31 mouse cellular contexts compared by ENCODE assay signal in the genomic region with DNA sequence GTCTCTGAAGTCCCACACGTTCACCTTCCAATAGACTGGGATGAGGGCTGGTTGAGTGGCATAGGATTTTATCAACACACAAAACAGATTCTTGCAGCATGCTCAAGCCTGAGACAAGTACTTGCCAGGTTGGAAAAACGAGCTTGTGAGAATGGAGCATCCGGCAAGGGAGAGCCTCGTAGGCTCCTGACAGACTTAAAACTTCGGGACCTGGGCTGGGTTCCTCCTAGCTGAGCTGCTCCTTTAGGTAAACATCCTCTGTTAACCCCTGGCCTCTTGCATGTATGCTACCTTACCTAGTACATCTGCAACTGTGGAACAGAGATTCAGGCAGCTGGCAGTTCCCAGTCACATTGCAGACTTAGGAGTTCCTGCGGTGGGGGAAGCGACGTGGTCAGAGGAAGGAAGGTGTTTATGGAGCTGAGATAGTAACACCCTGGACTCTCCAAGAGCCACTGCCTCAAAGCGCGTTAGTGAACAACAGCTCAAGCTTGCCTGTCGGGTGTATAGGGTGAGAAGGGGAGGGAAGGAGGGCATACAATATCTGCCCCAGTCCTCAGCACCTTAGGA.
DNase-seq lines count a peak whose midpoint lies in the region; ATAC-seq and TF ChIP-seq lines count a peak whose summit lies in the region.
"Had no signal": no experiment of that assay in that cellular context is flagged by ENCODE, and none has a peak within 500 bp of the region (broad histone marks: within the 10 kb centered on the region; RNA-seq: fewer than 3 reads in every experiment).

No protein-coding gene starts in this region.

- ATAC-seq in frontal cortex, adult (ENCODE audit: low TSS enrichment), result 0 out of 2 replicates have a peak, but pooled peaks have one; percentile 13
- no peak for ATAC-seq in limb, embryonic 12.5 days (ENCODE audit: insufficient number of reproducible peaks, insufficient read depth, low FRiP score, low TSS enrichment, low read depth)
- ATAC-seq in cerebellum, adult (ENCODE audit: insufficient number of reproducible peaks, low FRiP score, low TSS enrichment), result no peak
- ATAC-seq: activated CD4-positive, CD25-positive, alpha-beta regulatory T cell, adult 4 months; forebrain, embryonic 15.5 days; hindbrain, embryonic 16.5 days had no signal

- no peaks in the 10 kb centered on the region for H3K27me3 ChIP-seq in limb, embryonic 12.5 days
- no peaks in the 10 kb centered on the region for H3K27me3 ChIP-seq in limb, embryonic 10.5 days (ENCODE audit: low read depth, poor library complexity, severe bottlenecking)
- H3K27me3 ChIP-seq in thymus, adult 2 months (ENCODE audit: control insufficient read depth, insufficient read depth, low read length), result no peaks in the 10 kb centered on the region
- H3K27me3 ChIP-seq: embryonic facial prominence, embryonic 13.5 days; forebrain, embryonic 12.5 days; forebrain, embryonic 15.5 days; heart, embryonic 12.5 days; heart, embryonic 15.5 days; hindbrain, embryonic 13.5 days had no signal

- no peak overlapping the region for H3K4me3 ChIP-seq in limb, embryonic 12.5 days (replicated peaks)
- no peak overlapping the region for H3K4me3 ChIP-seq in limb, embryonic 10.5 days
- no peak overlapping the region for H3K4me3 ChIP-seq in thymus, adult 2 months (ENCODE audit: control insufficient read depth, insufficient read depth, low read length)
- H3K4me3 ChIP-seq: embryonic facial prominence, embryonic 10.5 days; embryonic facial prominence, embryonic 13.5 days; erythroblast, embryonic 14.5 days; forebrain, embryonic 12.5 days; forebrain, embryonic 15.5 days; gastrocnemius, adult 2 months; heart, adult 2 months; heart, embryonic 12.5 days; heart, embryonic 15.5 days; hindbrain, embryonic 10.5 days; hindbrain, embryonic 13.5 days had no signal

- no peak for DNase-seq in frontal cortex, postnatal 14 days (ENCODE audit: low spot score in 2 of 2)
- no peak for DNase-seq in limb, embryonic 10.5 days (ENCODE audit: low spot score)
- peak; percentile 15 for DNase-seq in thymus, postnatal 4 days
- no peak for DNase-seq in thymus, adult 2 months
- DNase-seq in left cerebral cortex, postnatal 25 days (ENCODE audit: low spot score in 2 of 2), result no peak
- DNase-seq: adrenal gland, adult 8-10 months; adrenal gland, postnatal 25 days; cerebellum, adult 11 months; cerebellum, adult 2 months; cerebellum, adult 9-11 months; cerebellum, postnatal 25 days; embryo, embryonic 11 days; gastrocnemius, adult 2 months; gastrocnemius, postnatal 14 days; heart, adult 2 months; heart, postnatal 10 days; heart, postnatal 36 days had no signal

- no peak overlapping the region for H3K27ac ChIP-seq in limb, embryonic 12.5 days
- H3K27ac ChIP-seq in limb, embryonic 10.5 days, result no peak overlapping the region
- no peak overlapping the region for H3K27ac ChIP-seq in thymus, adult 2 months (ENCODE audit: control insufficient read depth, insufficient read depth, low read length)
- H3K27ac ChIP-seq: embryonic facial prominence, embryonic 10.5 days; embryonic facial prominence, embryonic 13.5 days; forebrain, embryonic 12.5 days; forebrain, embryonic 15.5 days; gastrocnemius, adult 2 months; heart, adult 2 months; heart, embryonic 15.5 days; hindbrain, embryonic 10.5 days; hindbrain, embryonic 13.5 days had no signal

- TF ChIP-seq CTCF in thymus, adult 2 months (IDR thresholded peaks at IDR 0.05; ENCODE audit: borderline replicate concordance, control insufficient read depth, extremely low read depth, insufficient read depth, low read length, poor library complexity), result no peak

- no peak for TF ChIP-seq POLR2A in thymus, adult 2 months (IDR thresholded peaks at IDR 0.05; ENCODE audit: control insufficient read depth, extremely low read depth, insufficient read depth, low read length, poor library complexity)

- peaks cover 10% of the 10 kb centered on the region for H3K4me1 ChIP-seq in limb, embryonic 12.5 days (replicated peaks)
- peaks cover 10% of the 10 kb centered on the region for H3K4me1 ChIP-seq in limb, embryonic 10.5 days
- H3K4me1 ChIP-seq in thymus, adult 2 months (replicated peaks; ENCODE audit: control insufficient read depth, insufficient read depth, low read length), result peaks cover 8% of the 10 kb centered on the region
- H3K4me1 ChIP-seq: embryonic facial prominence, embryonic 13.5 days; forebrain, embryonic 12.5 days; forebrain, embryonic 15.5 days; heart, embryonic 12.5 days; heart, embryonic 15.5 days; hindbrain, embryonic 13.5 days had no signal

- intact Hi-C loops in left cerebral cortex, postnatal 25 days (cut with DNase I), result no loop called here

- 0 out of 2 replicates have a peak overlapping the region, but pooled peaks have one; percentile 15 for H3K4me2 ChIP-seq in limb, embryonic 12.5 days
- H3K4me2 ChIP-seq: embryonic facial prominence, embryonic 13.5 days; forebrain, embryonic 12.5 days; forebrain, embryonic 15.5 days; heart, embryonic 12.5 days; heart, embryonic 15.5 days; hindbrain, embryonic 13.5 days had no signal

- no peaks in the 10 kb centered on the region for H3K9me3 ChIP-seq in limb, embryonic 12.5 days
- no peaks in the 10 kb centered on the region for H3K9me3 ChIP-seq in limb, embryonic 10.5 days (replicated peaks)
- H3K9me3 ChIP-seq: embryonic facial prominence, embryonic 10.5 days; embryonic facial prominence, embryonic 13.5 days; forebrain, embryonic 12.5 days; forebrain, embryonic 15.5 days; heart, embryonic 12.5 days; heart, embryonic 15.5 days; hindbrain, embryonic 10.5 days; hindbrain, embryonic 13.5 days had no signal

- 47% methylated on average over 11 of the region's 11 CpGs for WGBS in limb, embryonic 12.5 days
- WGBS in limb, embryonic 10.5 days, result 58% methylated on average over 11 of the region's 11 CpGs
- 41% methylated on average over 11 of the region's 11 CpGs for WGBS in thymus, adult 2 months

- no peak overlapping the region for H3K9ac ChIP-seq in limb, embryonic 12.5 days (replicated peaks)
- H3K9ac ChIP-seq: embryonic facial prominence, embryonic 13.5 days; forebrain, embryonic 12.5 days; forebrain, embryonic 15.5 days; heart, embryonic 12.5 days; heart, embryonic 15.5 days; hindbrain, embryonic 13.5 days had no signal

- no peaks in the 10 kb centered on the region for H3K36me3 ChIP-seq in limb, embryonic 12.5 days
- no peaks in the 10 kb centered on the region for H3K36me3 ChIP-seq in limb, embryonic 10.5 days
- no peaks in the 10 kb centered on the region for H3K36me3 ChIP-seq in thymus, adult 2 months (ENCODE audit: control insufficient read depth, insufficient read depth, low read length)
- H3K36me3 ChIP-seq: embryonic facial prominence, embryonic 10.5 days; embryonic facial prominence, embryonic 13.5 days; forebrain, embryonic 12.5 days; forebrain, embryonic 15.5 days; heart, embryonic 12.5 days; heart, embryonic 15.5 days; hindbrain, embryonic 10.5 days; hindbrain, embryonic 13.5 days had no signal
